Mouse (Mus musculus): Measurements from ENCODE around the gene Exosc9.

Gene Exosc9

DNA sequence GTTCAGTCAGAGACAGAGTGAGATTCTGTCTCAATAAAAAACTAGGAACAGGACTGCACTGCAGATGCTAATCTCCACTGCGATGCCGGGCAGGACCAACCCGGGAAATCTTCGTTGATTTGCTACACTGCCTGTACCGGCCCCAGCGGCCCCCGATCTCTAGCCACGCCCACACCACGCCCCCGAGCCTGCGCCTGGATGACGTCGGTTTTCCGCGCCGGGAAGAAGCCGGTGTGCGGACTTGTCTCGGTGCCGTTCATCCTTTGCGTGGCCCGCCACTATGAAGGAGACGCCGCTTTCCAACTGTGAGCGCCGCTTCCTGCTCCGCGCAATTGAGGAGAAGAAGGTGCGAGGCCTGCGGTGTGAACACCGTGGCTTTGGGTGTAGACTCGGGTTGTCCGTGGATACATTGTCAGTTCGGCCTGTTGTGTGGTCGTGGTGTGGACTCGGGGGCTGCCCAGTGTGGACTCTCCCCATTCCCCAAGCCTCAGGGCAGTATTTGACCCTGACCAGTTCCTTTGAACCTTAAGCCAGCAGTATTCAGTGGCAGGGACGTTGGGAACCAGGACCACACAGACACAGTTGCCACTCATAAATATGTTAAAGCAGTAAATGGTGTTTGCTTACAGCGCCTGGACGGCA is at the start of gene Exosc9:
Exosc9 (plus strand) TSS at position 201 of the 642 bp plus-strand sequence.
- peak; percentile 87 for DNase-seq (ENCODE audit: low read depth, low spot score)

DNA sequence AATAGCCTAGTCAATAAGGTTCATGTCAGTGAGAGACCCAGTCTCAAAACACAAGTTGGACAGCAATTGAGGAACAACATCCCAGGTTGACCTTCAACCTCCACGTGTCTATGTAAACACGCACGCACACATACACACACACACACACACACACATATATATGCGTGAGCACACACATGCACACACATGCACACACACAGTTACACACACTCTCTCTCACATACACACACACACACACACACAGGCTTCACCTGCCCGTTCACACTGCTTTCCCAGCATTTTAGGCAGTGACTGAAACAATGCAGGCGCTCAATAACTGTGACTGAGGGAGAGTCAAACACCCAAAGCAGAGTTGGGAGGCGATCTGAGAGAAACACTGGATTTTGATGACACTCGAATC is 47.1 kb upstream of the Exosc9 start:
- no peak for DNase-seq (ENCODE audit: low read depth, low spot score)

- no peak for DNase-seq (ENCODE audit: low read depth, low spot score)
These were observed 46.3 kb upstream of the Exosc9 start for GRCm38 (mm10) chr3:36505809-36506735.

DNA sequence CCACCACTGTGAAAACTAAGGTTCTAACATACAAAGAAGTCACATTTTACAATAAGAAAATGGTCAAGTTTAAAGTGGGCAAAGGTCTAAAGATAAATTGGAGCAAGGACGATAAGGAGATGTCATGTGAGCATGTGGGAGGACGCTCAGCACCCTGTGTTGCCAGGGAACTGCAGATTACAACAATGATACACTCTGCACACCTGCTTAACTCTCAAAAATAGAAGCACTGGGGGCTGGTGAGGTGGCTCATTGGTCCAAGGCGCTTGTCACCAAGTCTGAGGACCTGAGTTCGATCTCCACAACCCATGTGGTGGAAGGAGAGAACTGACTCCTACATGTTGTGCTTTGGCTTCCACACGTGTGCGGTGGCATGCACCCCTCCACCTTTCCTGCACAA is 40.9 kb upstream of the Exosc9 start:
- DNase-seq (ENCODE audit: low read depth, low spot score) = no peak

- DNase-seq (ENCODE audit: low read depth, low spot score) = no peak
These were observed 36.2 kb upstream of the Exosc9 start for GRCm38 (mm10) chr3:36516196-36516595.

- no peak for DNase-seq (ENCODE audit: low read depth, low spot score)
These were observed 31.0 kb upstream of the Exosc9 start, which contains the start of gene Gm11549 for GRCm38 (mm10) chr3:36521073-36522060. Gm11549 (minus strand) TSS chr3:36521813.

- no peak for DNase-seq (ENCODE audit: low read depth, low spot score)
These were observed 30.3 kb upstream of the Exosc9 start for GRCm38 (mm10) chr3:36522137-36522536.

DNA sequence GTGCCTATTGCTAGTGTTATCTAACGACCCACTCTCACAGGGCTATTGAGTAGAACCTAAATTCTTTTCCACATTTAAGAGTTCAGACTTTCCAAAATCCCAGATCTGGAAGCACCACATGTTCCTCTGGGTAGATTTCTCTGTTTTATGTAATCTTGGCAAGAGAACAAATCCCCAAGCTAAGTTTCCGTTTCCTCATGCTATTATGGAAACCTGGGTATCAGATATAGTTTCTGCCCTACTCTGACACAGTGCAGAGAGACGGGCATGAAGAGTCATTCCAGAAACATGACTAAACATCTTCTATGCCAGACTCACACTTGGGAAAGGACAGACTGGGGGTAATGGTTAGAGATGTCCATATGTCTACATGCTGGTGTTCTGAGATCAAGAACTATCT is 27.9 kb upstream of the Exosc9 start:
- DNase-seq (ENCODE audit: low read depth, low spot score) = no peak

DNA sequence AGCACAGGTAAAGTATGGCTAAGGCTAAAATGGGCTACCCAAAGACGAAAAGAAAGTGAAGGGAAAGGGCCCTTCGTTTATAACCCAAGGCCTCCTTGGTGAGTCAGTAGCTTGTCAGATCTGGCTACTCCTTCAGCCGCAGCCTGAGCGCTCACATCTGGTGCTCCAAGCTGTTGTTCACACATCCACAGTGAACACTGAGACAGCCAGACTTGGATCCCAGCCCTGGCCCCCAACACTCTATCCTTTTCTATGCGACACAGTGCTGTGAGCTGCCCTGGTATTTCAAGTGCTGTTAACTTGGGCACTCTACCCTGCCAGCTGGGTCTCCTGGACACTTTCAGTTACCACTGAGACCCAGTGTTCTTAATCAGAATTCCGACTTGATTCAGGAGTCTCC is 22.1 kb upstream of the Exosc9 start:
- DNase-seq (ENCODE audit: low read depth, low spot score) = no peak

DNA sequence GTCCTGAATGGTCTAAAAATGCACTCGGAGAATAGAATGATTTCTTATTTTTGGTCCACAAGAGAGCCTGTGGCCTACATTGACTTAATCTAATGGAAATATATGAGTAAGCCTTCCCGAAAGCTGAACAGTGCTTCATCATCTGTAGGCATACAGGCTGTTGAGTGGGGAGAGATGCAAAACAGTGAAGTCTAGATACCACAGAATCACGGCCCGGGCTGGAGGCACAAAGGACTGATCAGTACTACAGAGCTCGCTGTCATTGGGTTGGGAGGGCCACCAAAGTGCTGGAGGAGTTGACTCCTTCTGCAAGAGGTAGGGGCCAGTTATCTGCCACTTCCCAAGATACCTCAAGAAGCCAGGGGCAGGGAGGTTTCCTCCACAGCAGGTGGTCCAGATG is 21.6 kb upstream of the Exosc9 start:
- no peak for DNase-seq (ENCODE audit: low read depth, low spot score)

DNA sequence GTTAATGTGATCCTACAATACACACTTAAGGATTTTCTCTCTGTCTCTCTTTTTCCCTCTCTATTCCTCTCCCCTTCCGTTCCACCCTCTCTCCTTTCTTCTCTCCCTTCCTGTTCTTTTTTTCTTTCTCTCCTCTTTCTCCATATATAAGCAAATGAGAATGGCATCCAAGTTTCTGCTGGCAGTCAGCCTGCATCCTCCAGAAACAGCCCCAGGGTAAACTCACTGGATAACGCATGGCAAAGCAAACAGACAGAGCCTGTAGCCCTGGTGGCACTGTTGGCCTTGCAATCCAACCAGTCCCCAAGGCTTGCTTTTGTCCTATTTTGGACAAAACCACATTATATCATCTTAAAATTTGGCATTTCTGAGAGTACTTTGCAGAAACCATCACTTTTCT is 21.2 kb upstream of the Exosc9 start:
- DNase-seq (ENCODE audit: low read depth, low spot score) = no peak

DNA sequence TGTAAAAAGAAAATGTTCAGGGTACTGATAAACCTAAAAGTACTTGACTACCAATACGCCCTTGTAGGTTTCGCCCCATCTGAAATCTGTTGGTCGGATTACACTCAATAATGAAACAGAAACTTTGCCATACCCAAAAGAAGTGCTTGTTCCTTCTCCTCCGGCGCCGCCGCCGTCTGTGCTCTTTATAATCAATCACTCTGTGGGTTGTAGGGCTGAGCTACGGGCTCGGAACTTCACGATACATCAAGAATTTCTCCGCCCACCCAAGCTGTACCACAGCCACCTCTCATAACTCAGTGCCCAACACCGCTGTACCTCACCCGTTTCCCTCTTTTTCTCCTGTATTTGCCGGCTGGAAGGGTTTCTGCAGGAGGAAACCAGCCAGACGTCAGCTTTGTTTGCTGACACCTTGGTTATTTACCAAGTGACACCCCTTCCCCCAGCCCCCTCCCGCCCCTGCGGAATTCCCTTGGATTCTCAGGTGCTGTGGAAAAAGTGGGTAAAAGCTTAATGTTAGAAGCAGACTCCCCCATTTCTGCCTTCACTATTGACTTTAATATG is 20.3 kb upstream of the Exosc9 start:
- DNase-seq (ENCODE audit: low read depth, low spot score) = no peak

- no peak for DNase-seq (ENCODE audit: low read depth, low spot score)
These were observed 19.7 kb upstream of the Exosc9 start for GRCm38 (mm10) chr3:36532738-36533137.

GRCm38 (mm10) chr3:36533201-36533672 is 19.2 kb upstream of the Exosc9 start:
- no peak for DNase-seq (ENCODE audit: low read depth, low spot score)

DNA sequence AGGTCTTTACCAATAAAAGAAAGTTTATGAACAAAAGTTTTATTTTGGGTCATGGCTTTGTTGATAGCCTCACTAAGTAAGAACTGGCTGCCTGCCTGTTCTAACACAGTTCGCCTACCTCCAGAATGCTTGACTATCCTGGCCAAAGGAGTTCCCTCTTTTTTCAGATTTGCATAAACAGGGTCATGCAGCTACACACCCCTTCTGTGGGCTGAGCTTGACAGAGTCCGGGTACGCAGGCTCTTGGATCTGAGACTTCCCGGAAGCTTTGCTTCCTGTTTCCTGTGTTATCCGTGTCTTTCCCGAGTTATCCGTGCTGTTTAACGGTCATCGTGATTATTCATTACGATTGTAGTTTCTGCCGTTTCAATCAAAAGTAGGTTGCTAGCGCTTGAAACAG is 16.4 kb upstream of the Exosc9 start:
- DNase-seq (ENCODE audit: low read depth, low spot score) = no peak

DNA sequence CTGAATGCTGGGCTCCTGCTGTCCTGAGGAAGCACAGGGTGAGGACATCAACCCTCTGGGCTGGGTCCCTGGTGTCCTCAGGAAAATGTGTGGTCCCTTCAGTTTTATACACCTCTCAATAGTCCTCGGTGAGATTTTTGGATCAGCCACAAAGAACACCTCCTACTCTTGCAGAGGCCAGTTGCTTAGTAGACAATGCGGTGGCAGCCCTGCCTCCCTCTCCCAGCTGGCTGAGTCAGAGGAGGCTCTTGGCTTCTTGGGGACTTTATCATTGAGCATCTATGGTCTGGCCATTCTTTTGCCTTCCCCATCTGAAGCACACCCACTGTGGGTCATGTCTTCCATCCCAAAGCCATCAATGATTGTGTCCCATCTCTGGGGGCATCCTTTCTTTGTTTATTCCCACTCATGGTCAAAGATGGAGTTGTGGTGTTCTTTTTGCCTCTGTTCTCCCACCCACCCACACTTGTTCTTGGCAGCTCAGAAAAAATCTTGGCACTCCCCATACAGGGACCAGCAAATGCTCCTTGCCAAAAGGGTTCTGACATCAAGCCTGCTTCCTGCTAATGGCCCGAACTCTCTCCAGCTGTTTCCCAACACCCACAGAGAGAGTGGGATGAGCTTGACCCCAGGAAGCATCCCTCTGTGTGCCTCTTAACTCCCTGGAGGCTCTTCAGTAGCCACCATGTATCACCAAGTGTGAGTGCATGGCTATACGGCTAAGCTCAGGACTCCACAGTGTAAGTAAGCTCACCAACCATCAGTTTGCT is 14.5 kb upstream of the Exosc9 start:
- DNase-seq (ENCODE audit: low read depth, low spot score) = no peak

GRCm38 (mm10) chr3:36540756-36541155 is 11.7 kb upstream of the Exosc9 start:
- no peak for DNase-seq (ENCODE audit: low read depth, low spot score)

DNA sequence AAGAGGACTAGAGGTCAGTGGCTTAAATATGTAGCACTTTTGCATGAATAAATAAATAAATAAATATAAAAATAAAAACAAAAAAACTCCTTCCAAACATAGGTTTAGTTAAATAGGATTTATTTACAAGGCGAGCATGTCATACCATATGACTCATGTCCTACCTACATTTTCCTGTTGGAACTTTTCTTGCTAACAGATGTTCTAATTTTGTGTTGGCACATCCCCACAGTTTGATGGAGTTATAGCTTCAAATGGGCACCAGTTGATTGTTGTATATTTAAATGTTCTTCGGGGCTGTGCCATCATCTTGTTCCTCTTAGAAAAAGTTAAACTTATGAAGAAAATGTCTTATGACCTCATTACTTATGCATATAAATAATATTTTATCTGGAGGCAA is 11.0 kb upstream of the Exosc9 start:
- no peak for DNase-seq (ENCODE audit: low read depth, low spot score)

DNA sequence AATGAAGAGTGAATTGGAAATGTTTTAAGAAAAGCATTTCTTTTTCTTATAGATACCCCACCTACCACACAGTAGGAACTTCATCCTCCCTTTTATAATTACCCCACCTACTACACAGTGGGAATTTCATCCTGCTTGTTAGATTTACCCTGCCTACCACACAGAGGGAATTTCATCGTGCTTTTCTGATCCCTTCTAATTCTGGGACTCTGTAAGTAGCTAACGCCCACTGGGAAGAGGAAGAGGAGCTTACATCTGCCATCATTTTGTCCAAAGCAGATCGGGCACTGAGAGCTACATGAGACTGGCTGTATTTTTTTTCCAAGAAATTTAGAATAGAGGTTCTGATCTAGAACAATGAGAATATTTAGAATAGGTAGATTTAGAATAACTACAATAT is 7.4 kb upstream of the Exosc9 start:
- no peak for DNase-seq (ENCODE audit: low read depth, low spot score)

- DNase-seq (ENCODE audit: low read depth, low spot score) = no peak
These were observed 1.1 kb upstream of the Exosc9 start for GRCm38 (mm10) chr3:36551343-36551742.
